Mouse (Mus musculus) forebrain, embryonic 13.5 days (tissue): Measurements from ENCODE around the gene Ruvbl2. TPM values are rescaled to one million over a fixed set of nuclear protein-coding genes. Genes with fewer than 3 reads are reported as not detected.
"Not testable (repeated sequence)": the region's sequence is repeated elsewhere in the genome, so short reads cannot be mapped to it uniquely, and the experiment has no call there.

Experiments
- ATAC-seq: fragments of 200-750 bp; cut with Nextera tagmentation; 2 replicates; pipeline ENCODE4 v1.8.0; 2017
- H3K27ac ChIP-seq: fragments of 300-500 bp; sonication (generic); 2 replicates; pipeline ENCODE4 v1.5.1; 2015; ENCODE audit warnings: inconsistent platforms, mild to moderate bottlenecking, moderate library complexity
- H3K27me3 ChIP-seq: fragments of 300-500 bp; sonication (generic); 2 replicates; pipeline ENCODE4 v1.6.1; 2015; ENCODE audit warnings: mild to moderate bottlenecking, inconsistent platforms
- H3K36me3 ChIP-seq: fragments of 300-500 bp; sonication (generic); 2 replicates; pipeline ENCODE4 v1.6.1; 2015; ENCODE audit warnings: mild to moderate bottlenecking, inconsistent platforms; ENCODE audit not compliant: poor library complexity, severe bottlenecking
- H3K4me1 ChIP-seq: fragments of 300-500 bp; sonication (generic); 2 replicates; pipeline ENCODE4 v1.6.1; 2015; ENCODE audit warnings: inconsistent platforms
- H3K4me2 ChIP-seq: fragments of 300-500 bp; sonication (generic); 2 replicates; pipeline ENCODE4 v1.6.1; 2015; ENCODE audit warnings: inconsistent platforms, mild to moderate bottlenecking, moderate library complexity
- H3K4me3 ChIP-seq: fragments of 300-500 bp; sonication (generic); 2 replicates; pipeline ENCODE4 v1.5.1; 2015; ENCODE audit warnings: mild to moderate bottlenecking, inconsistent platforms
- H3K9ac ChIP-seq: fragments of 300-500 bp; sonication (generic); 2 replicates; pipeline ENCODE4 v1.6.1; 2015; ENCODE audit warnings: mild to moderate bottlenecking, inconsistent platforms
- H3K9me3 ChIP-seq: fragments of 300-500 bp; sonication (generic); replicated peaks from 2 replicates; pipeline ENCODE4 v1.6.1; 2016; ENCODE audit warnings: inconsistent platforms
- WGBS: fragments of 180-500 bp; shearing (Covaris S2); methylation state at CpG from one replicate; pipeline ENCODE4 v1.1.7; 2015; 5-methylcytosine and 5-hydroxymethylcytosine counted together
- polyA plus RNA-seq: library from polyadenylated mRNA; unstranded; fragments of >200 nt; fragmentation: Nextera tagmentation; extraction: Ambion mirVana; gene quantifications from 2 replicates; pipeline ENCODE4 v1.2.1, GENCODE M21; 2015

Ruvbl2 gene
- 153 and 173 TPM in 2 replicates for polyA plus RNA-seq

- 23% methylated on average over 19 of the region's 19 CpGs for WGBS
- no peak within 1 kb of the TSS for H3K4me3 ChIP-seq
Observed at GRCm38 (mm10) chr7:45437521-45438276, at the start of gene Ruvbl2. Gene Ruvbl2, minus strand, starts transcription at chr7:45438096.

GRCm38 (mm10) chr7:45486761-45487415 is 49.0 kb upstream of the Ruvbl2 start, which contains the start of gene Gm45808:
Gene Gm45808, minus strand, starts transcription at chr7:45486811.
- no peaks in the 10 kb centered on the region for H3K27me3 ChIP-seq
- H3K4me2 ChIP-seq: 0 out of 2 replicates have a peak within 1 kb of the TSS, but pooled peaks have one; percentile 69
- H3K36me3 ChIP-seq: peaks cover 2% of the 10 kb centered on the region; the same call in 1 of the 2 replicates
- WGBS: 85% methylated on average over 12 of the region's 12 CpGs
- ATAC-seq: no peak
- peaks cover 20% of the 10 kb centered on the region for H3K4me1 ChIP-seq
- no peak within 1 kb of the TSS for H3K9ac ChIP-seq
- H3K27ac ChIP-seq: no peak within 1 kb of the TSS; the same call in 1 of the 2 replicates
- no peaks in the 10 kb centered on the region for H3K9me3 ChIP-seq
- no peak within 1 kb of the TSS for H3K4me3 ChIP-seq

More at GRCm38 (mm10) chr7:45437521-45438276, at the start of gene Ruvbl2:
- Histone ChIP-seq H3K27me3 (no peaks in the 10 kb centered on the region), H3K36me3 (peaks cover 19% of the 10 kb centered on the region), H3K9ac (peak within 1 kb of the TSS; percentile 22; the same call in 1 of the 2 replicates), H3K4me2 (peak within 1 kb of the TSS; percentile 19; the same call in 1 of the 2 replicates), H3K27ac (no peak within 1 kb of the TSS), H3K4me1 (peaks cover 41% of the 10 kb centered on the region), H3K9me3 (no peaks in the 10 kb centered on the region)
- no peak for ATAC-seq

- no peaks in the 10 kb centered on the region for H3K36me3 ChIP-seq
- H3K9ac ChIP-seq: no peak overlapping the region
- no peaks in the 10 kb centered on the region for H3K9me3 ChIP-seq
- no peaks in the 10 kb centered on the region for H3K27me3 ChIP-seq
- no peak overlapping the region for H3K27ac ChIP-seq
- 85% methylated on average over 7 of the region's 7 CpGs for WGBS
- H3K4me2 ChIP-seq: no peak overlapping the region
- no peak overlapping the region for H3K4me3 ChIP-seq
- ATAC-seq: no peak
- peaks cover 19% of the 10 kb centered on the region for H3K4me1 ChIP-seq
Observed at GRCm38 (mm10) chr7:45486158-45486557, 48.3 kb upstream of the Ruvbl2 start.

GRCm38 (mm10) chr7:45484985-45485384 is 47.1 kb upstream of the Ruvbl2 start:
- WGBS: 92% methylated on average over 5 of the region's 5 CpGs
- not testable (repeated sequence) for H3K27ac ChIP-seq, H3K9me3 ChIP-seq, ATAC-seq, H3K36me3 ChIP-seq, H3K9ac ChIP-seq, H3K27me3 ChIP-seq, H3K4me2 ChIP-seq, H3K4me3 ChIP-seq
- H3K4me1 ChIP-seq: peaks cover 14% of the 10 kb centered on the region; the same call in 1 of the 2 replicates

- 98% methylated on average over 1 of the region's 1 CpGs for WGBS
Observed at GRCm38 (mm10) chr7:45482166-45482565, 44.3 kb upstream of the Ruvbl2 start.

GRCm38 (mm10) chr7:45481374-45481927 is 43.6 kb upstream of the Ruvbl2 start, which contains the start of gene Tulp2:
Gene Tulp2, plus strand, starts transcription at chr7:45481877.
- no peaks in the 10 kb centered on the region for H3K4me1 ChIP-seq
- H3K36me3 ChIP-seq: no peaks in the 10 kb centered on the region
- no peaks in the 10 kb centered on the region for H3K27me3 ChIP-seq
- ATAC-seq: peak; percentile 89
- H3K4me3 ChIP-seq: no peak within 1 kb of the TSS
- H3K27ac ChIP-seq: no peak within 1 kb of the TSS
- no peak within 1 kb of the TSS for H3K9ac ChIP-seq
- H3K9me3 ChIP-seq: no peaks in the 10 kb centered on the region
- WGBS: 57% methylated on average over 15 of the region's 15 CpGs
- H3K4me2 ChIP-seq: no peak within 1 kb of the TSS

More at GRCm38 (mm10) chr7:45482166-45482565, 44.3 kb upstream of the Ruvbl2 start:
- H3K4me1 ChIP-seq: no peaks in the 10 kb centered on the region
- no peaks in the 10 kb centered on the region for H3K9me3 ChIP-seq
- H3K27me3 ChIP-seq: no peaks in the 10 kb centered on the region
- no peaks in the 10 kb centered on the region for H3K36me3 ChIP-seq
- H3K9ac ChIP-seq: no peak overlapping the region
- H3K4me2 ChIP-seq: no peak overlapping the region
- ATAC-seq: no peak
- no peak overlapping the region for H3K27ac ChIP-seq
- no peak overlapping the region for H3K4me3 ChIP-seq

- not testable (repeated sequence) for H3K9me3 ChIP-seq, ATAC-seq, H3K4me3 ChIP-seq, H3K27me3 ChIP-seq, H3K4me1 ChIP-seq, H3K27ac ChIP-seq, H3K36me3 ChIP-seq, H3K9ac ChIP-seq, H3K4me2 ChIP-seq
- 79% methylated on average over 4 of the region's 4 CpGs for WGBS
Observed at GRCm38 (mm10) chr7:45480310-45480709, 42.4 kb upstream of the Ruvbl2 start.

- no peak for ATAC-seq
- H3K4me1 ChIP-seq: no peaks in the 10 kb centered on the region
- H3K27ac ChIP-seq: no peak overlapping the region
- H3K27me3 ChIP-seq: no peaks in the 10 kb centered on the region
- WGBS: 95% methylated on average over 7 of the region's 7 CpGs
- H3K9me3 ChIP-seq: no peaks in the 10 kb centered on the region
- H3K4me3 ChIP-seq: no peak overlapping the region
- H3K36me3 ChIP-seq: no peaks in the 10 kb centered on the region
- H3K9ac ChIP-seq: no peak overlapping the region
- H3K4me2 ChIP-seq: no peak overlapping the region
Observed at GRCm38 (mm10) chr7:45478774-45479173, 40.9 kb upstream of the Ruvbl2 start.

GRCm38 (mm10) chr7:45477003-45477402 is 39.1 kb upstream of the Ruvbl2 start:
- 11% methylated on average over 3 of the region's 3 CpGs for WGBS
- Histone ChIP-seq H3K27ac (no peak overlapping the region; the same call in 1 of the 2 replicates), H3K9me3 (no peaks in the 10 kb centered on the region), H3K4me1 (no peaks in the 10 kb centered on the region), H3K36me3 (no peaks in the 10 kb centered on the region), H3K4me2 (no peak overlapping the region), H3K4me3 (no peak overlapping the region), H3K27me3 (no peaks in the 10 kb centered on the region), H3K9ac (no peak overlapping the region)
- no peak for ATAC-seq

GRCm38 (mm10) chr7:45476453-45476852 is 38.6 kb upstream of the Ruvbl2 start:
- Histone ChIP-seq H3K4me2 (no peak overlapping the region), H3K4me3 (no peak overlapping the region), H3K27me3 (no peaks in the 10 kb centered on the region), H3K9me3 (no peaks in the 10 kb centered on the region), H3K4me1 (no peaks in the 10 kb centered on the region), H3K36me3 (no peaks in the 10 kb centered on the region), H3K9ac (no peak overlapping the region), H3K27ac (no peak overlapping the region)
- no peak for ATAC-seq
- WGBS: 54% methylated on average over 1 of the region's 1 CpGs

- 0 out of 2 replicates have a peak overlapping the region, but pooled peaks have one; percentile 40 for H3K9ac ChIP-seq
- H3K9me3 ChIP-seq: no peaks in the 10 kb centered on the region
- no peaks in the 10 kb centered on the region for H3K27me3 ChIP-seq
- WGBS: 77% methylated on average over 16 of the region's 16 CpGs
- no peak for ATAC-seq
- no peak overlapping the region for H3K4me3 ChIP-seq
- peak overlapping the region; percentile 31; the same call in 1 of the 2 replicates for H3K4me2 ChIP-seq
- no peaks in the 10 kb centered on the region for H3K36me3 ChIP-seq
- no peak overlapping the region for H3K27ac ChIP-seq
- H3K4me1 ChIP-seq: no peaks in the 10 kb centered on the region
Observed at GRCm38 (mm10) chr7:45475291-45475969, 37.5 kb upstream of the Ruvbl2 start.
